Mouse (Mus musculus): ENCODE data around the gene Clca3b. TPM values are rescaled to one million over a fixed set of nuclear protein-coding genes. Genes with fewer than 3 reads are reported as not detected.
"Not testable (repeated sequence)": the region's sequence is repeated elsewhere in the genome, so short reads cannot be mapped to it uniquely, and the experiment has no call there.

Clca3b gene
- total and polyA plus RNA-seq, 2 experiments from 2014 or later: not detected

- ATAC-seq (ENCODE audit: low FRiP score): no peak
- H3K4me2 ChIP-seq (ENCODE audit: low read depth, low read length, poor library complexity, severe bottlenecking): no peak overlapping the region
- no peaks in the 10 kb centered on the region for H3K36me3 ChIP-seq (ENCODE audit: insufficient read depth, low read length)
- TF ChIP-seq CTCF (IDR thresholded peaks at IDR 0.05): no peak
- H3K9me3 ChIP-seq (ENCODE audit: low read length): no peaks in the 10 kb centered on the region
- H3K4me3 ChIP-seq (ENCODE audit: low read depth, low read length): no peak overlapping the region
- no peak overlapping the region for H3K27ac ChIP-seq (ENCODE audit: low read depth, low read length)
- H3K27me3 ChIP-seq (ENCODE audit: insufficient read depth, low read length): no peaks in the 10 kb centered on the region
- no peak for DNase-seq (ENCODE audit: low spot score)
- no peak overlapping the region for H3K9ac ChIP-seq (replicated peaks; ENCODE audit: low read length, poor library complexity, severe bottlenecking)
- 45% methylated on average over 3 of the region's 3 CpGs for WGBS
- no peaks in the 10 kb centered on the region for H3K4me1 ChIP-seq (ENCODE audit: insufficient read depth, low read length)
Measured at GRCm38 (mm10) chr3:144811821-144812220, 37.3 kb downstream of the Clca3b start.

- not testable (repeated sequence) for H3K4me1 ChIP-seq (ENCODE audit: insufficient read depth, low read length); H3K4me2 ChIP-seq (ENCODE audit: low read depth, low read length, poor library complexity, severe bottlenecking); H3K9ac ChIP-seq (replicated peaks; ENCODE audit: low read length, poor library complexity, severe bottlenecking); H3K36me3 ChIP-seq (ENCODE audit: insufficient read depth, low read length); H3K27ac ChIP-seq (ENCODE audit: low read depth, low read length); H3K27me3 ChIP-seq (ENCODE audit: insufficient read depth, low read length); H3K9me3 ChIP-seq (ENCODE audit: low read length); H3K4me3 ChIP-seq (ENCODE audit: low read depth, low read length); DNase-seq (ENCODE audit: low spot score)
- WGBS: 58% methylated on average over 14 of the region's 17 CpGs
- ATAC-seq (ENCODE audit: low FRiP score): peak; percentile 41; the same call in 1 of the 2 replicates
Measured at GRCm38 (mm10) chr3:144808153-144808925, 40.8 kb downstream of the Clca3b start.

GRCm38 (mm10) chr3:144806626-144807025 is 42.5 kb downstream of the Clca3b start:
- not testable (repeated sequence) for H3K4me1 ChIP-seq (ENCODE audit: insufficient read depth, low read length); H3K4me2 ChIP-seq (ENCODE audit: low read depth, low read length, poor library complexity, severe bottlenecking); H3K9ac ChIP-seq (replicated peaks; ENCODE audit: low read length, poor library complexity, severe bottlenecking); DNase-seq (ENCODE audit: low spot score); H3K27ac ChIP-seq (ENCODE audit: low read depth, low read length); H3K27me3 ChIP-seq (ENCODE audit: insufficient read depth, low read length); H3K4me3 ChIP-seq (ENCODE audit: low read depth, low read length); H3K36me3 ChIP-seq (ENCODE audit: insufficient read depth, low read length); H3K9me3 ChIP-seq (ENCODE audit: low read length)
- ATAC-seq (ENCODE audit: low FRiP score): peak; percentile 62; the same call in 1 of the 2 replicates
- 19% methylated on average over 2 of the region's 2 CpGs for WGBS

GRCm38 (mm10) chr3:144801861-144802260 is 47.3 kb downstream of the Clca3b start:
- H3K4me2 ChIP-seq (ENCODE audit: low read depth, low read length, poor library complexity, severe bottlenecking): no peak overlapping the region
- TF ChIP-seq CTCF (IDR thresholded peaks at IDR 0.05): peak; percentile 40; the same call in 1 of the 2 replicates
- 37% methylated on average over 8 of the region's 8 CpGs for WGBS

GRCm38 (mm10) chr3:144785181-144786148 is 63.7 kb downstream of the Clca3b start:
- TF ChIP-seq CTCF (IDR thresholded peaks at IDR 0.05): no peak

More at GRCm38 (mm10) chr3:144801861-144802260, 47.3 kb downstream of the Clca3b start:
- Histone ChIP-seq H3K9ac (replicated peaks; ENCODE audit: low read length, poor library complexity, severe bottlenecking) (no peak overlapping the region), H3K9me3 (ENCODE audit: low read length) (no peaks in the 10 kb centered on the region), H3K4me1 (ENCODE audit: insufficient read depth, low read length) (no peaks in the 10 kb centered on the region), H3K27ac (ENCODE audit: low read depth, low read length) (no peak overlapping the region), H3K4me3 (ENCODE audit: low read depth, low read length) (no peak overlapping the region), H3K27me3 (ENCODE audit: insufficient read depth, low read length) (no peaks in the 10 kb centered on the region), H3K36me3 (ENCODE audit: insufficient read depth, low read length) (no peaks in the 10 kb centered on the region)
- ATAC-seq (ENCODE audit: low FRiP score) (no peak), DNase-seq (ENCODE audit: low spot score) (no peak)

More at GRCm38 (mm10) chr3:144785181-144786148, 63.7 kb downstream of the Clca3b start:
- WGBS: 80% methylated on average over 11 of the region's 11 CpGs
- Histone ChIP-seq H3K4me3 (ENCODE audit: low read depth, low read length) (no peak overlapping the region), H3K27me3 (ENCODE audit: insufficient read depth, low read length) (no peaks in the 10 kb centered on the region), H3K36me3 (ENCODE audit: insufficient read depth, low read length) (no peaks in the 10 kb centered on the region), H3K27ac (ENCODE audit: low read depth, low read length) (no peak overlapping the region), H3K9me3 (ENCODE audit: low read length) (no peaks in the 10 kb centered on the region), H3K4me1 (ENCODE audit: insufficient read depth, low read length) (no peaks in the 10 kb centered on the region), H3K9ac (replicated peaks; ENCODE audit: low read length, poor library complexity, severe bottlenecking) (no peak overlapping the region), H3K4me2 (ENCODE audit: low read depth, low read length, poor library complexity, severe bottlenecking) (no peak overlapping the region)
- ATAC-seq (ENCODE audit: low FRiP score) (no peak), DNase-seq (ENCODE audit: low spot score) (no peak)

Other genes starting within 250 kb of the Clca3b start
- gene Sh3glb1, start 129.0 kb downstream of the Clca3b start, total RNA-seq (2014; rRNA removed): 96.5 and 111 TPM in 2 replicates
- gene Sh3glb1, start 129.0 kb downstream of the Clca3b start, polyA plus RNA-seq (2015; fragmentation: Nextera tagmentation; extraction: Ambion mirVana): 109 and 130 TPM in 2 replicates
- gene Clca3a1, start 88.4 kb downstream of the Clca3b start, total RNA-seq (2014; rRNA removed): 0.27 and 0.52 TPM in 2 replicates
- 1.0 and 1.4 TPM in 2 replicates for gene Clca3a1, start 88.4 kb downstream of the Clca3b start, polyA plus RNA-seq (2015; fragmentation: Nextera tagmentation; extraction: Ambion mirVana)
- gene Clca3a2, start 29.9 kb downstream of the Clca3b start, total RNA-seq (2014; rRNA removed): 2.8 TPM in 1 of 2 replicates, not detected in the other
- 0.44 TPM in 1 of 2 replicates, not detected in the other for gene Clca3a2, start 29.9 kb downstream of the Clca3b start, polyA plus RNA-seq (2015; fragmentation: Nextera tagmentation; extraction: Ambion mirVana)
- gene Clca4b, start 83.2 kb upstream of the Clca3b start, total RNA-seq (2014; rRNA removed): not detected in 2 replicates
- gene Clca4b, start 83.2 kb upstream of the Clca3b start, polyA plus RNA-seq (2015; fragmentation: Nextera tagmentation; extraction: Ambion mirVana): not detected in 2 replicates
- not detected in 2 replicates for gene Clca4a, start 125.7 kb upstream of the Clca3b start, total RNA-seq (2014; rRNA removed)
- gene Clca4a, start 125.7 kb upstream of the Clca3b start, polyA plus RNA-seq (2015; fragmentation: Nextera tagmentation; extraction: Ambion mirVana): 0.07 TPM in 1 of 2 replicates, not detected in the other
- not detected in 2 replicates for gene Clca1, start 183.4 kb upstream of the Clca3b start, total RNA-seq (2014; rRNA removed)
- 0.09 TPM in 1 of 2 replicates, not detected in the other for gene Clca1, start 183.4 kb upstream of the Clca3b start, polyA plus RNA-seq (2015; fragmentation: Nextera tagmentation; extraction: Ambion mirVana)

All from midbrain, postnatal 0 days (tissue).